Mouse (Mus musculus) embryonic facial prominence, embryonic 12.5 days (tissue): ENCODE results near the gene Tacstd2. TPM values are rescaled to one million over a fixed set of nuclear protein-coding genes. Genes with fewer than 3 reads are reported as not detected.
"Not testable (repeated sequence)": the region's sequence is repeated elsewhere in the genome, so short reads cannot be mapped to it uniquely, and the experiment has no call there.

Experiments used
- ATAC-seq: fragments of 200-750 bp; cut with Nextera tagmentation; 2 replicates; pipeline ENCODE4 v1.8.0; 2017; ENCODE audit not compliant: insufficient number of reproducible peaks, insufficient read depth, low FRiP score, low TSS enrichment
- H3K27ac ChIP-seq: fragments of 300-500 bp; sonication (generic); 2 replicates; pipeline ENCODE4 v1.5.1; 2016; ENCODE audit warnings: mild to moderate bottlenecking
- H3K27me3 ChIP-seq: fragments of 300-500 bp; sonication (generic); 2 replicates; pipeline ENCODE4 v1.6.1; 2016; ENCODE audit warnings: mild to moderate bottlenecking, moderate library complexity
- H3K36me3 ChIP-seq: fragments of 300-500 bp; sonication (generic); 2 replicates; pipeline ENCODE4 v1.6.1; 2016; ENCODE audit warnings: mild to moderate bottlenecking
- H3K4me1 ChIP-seq: fragments of 300-500 bp; sonication (generic); 2 replicates; pipeline ENCODE4 v1.6.1; 2016
- H3K4me2 ChIP-seq: fragments of 300-500 bp; sonication (generic); replicated peaks from 2 replicates; pipeline ENCODE4 v1.6.1; 2016; ENCODE audit warnings: mild to moderate bottlenecking, moderate library complexity
- H3K4me3 ChIP-seq: fragments of 300-500 bp; sonication (generic); 2 replicates; pipeline ENCODE4 v1.5.1; 2016; ENCODE audit warnings: mild to moderate bottlenecking
- H3K9ac ChIP-seq: fragments of 300-500 bp; sonication (generic); 2 replicates; pipeline ENCODE4 v1.6.1; 2016; ENCODE audit warnings: mild to moderate bottlenecking, moderate library complexity
- H3K9me3 ChIP-seq: fragments of 300-500 bp; sonication (generic); 2 replicates; pipeline ENCODE4 v1.6.1; 2016; ENCODE audit warnings: mild to moderate bottlenecking, moderate library complexity
- WGBS: fragments of 180-500 bp; shearing (Covaris S2); methylation state at CpG from one replicate; pipeline ENCODE4 v1.1.7; 2016; 5-methylcytosine and 5-hydroxymethylcytosine counted together
- polyA plus RNA-seq: library from polyadenylated mRNA; unstranded; fragments of >200 nt; fragmentation: Nextera tagmentation; extraction: Ambion mirVana; gene quantifications from 2 replicates; pipeline ENCODE4 v1.2.1, GENCODE M21; 2016

The Tacstd2 gene
- polyA plus RNA-seq, 1 experiment from 2014 or later, result 18.7 TPM

DNA sequence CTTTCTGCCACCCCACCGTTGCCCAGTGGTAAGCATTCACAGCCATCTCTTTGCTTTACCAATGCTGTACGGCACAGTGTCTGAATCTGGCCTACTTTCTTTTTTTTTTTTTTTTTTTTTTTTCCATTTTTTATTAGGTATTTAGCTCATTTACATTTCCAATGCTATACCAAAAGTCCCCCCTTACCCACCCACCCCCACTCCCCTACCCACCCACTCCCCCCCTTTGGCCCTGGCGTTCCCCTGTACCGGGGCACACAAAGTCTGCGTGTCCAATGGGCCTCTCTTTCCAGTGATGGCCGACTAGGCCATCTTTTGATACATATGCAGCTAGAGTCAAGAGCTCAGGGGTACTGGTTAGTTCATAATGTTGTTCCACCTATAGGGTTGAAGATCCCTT lies 33.7 kb downstream of the Tacstd2 start:
- not testable (repeated sequence) for H3K9ac ChIP-seq, H3K9me3 ChIP-seq, ATAC-seq, H3K36me3 ChIP-seq, H3K4me2 ChIP-seq, H3K27ac ChIP-seq, H3K4me3 ChIP-seq, H3K27me3 ChIP-seq, H3K4me1 ChIP-seq
- WGBS, result 90% methylated on average over 2 of the region's 6 CpGs

DNA sequence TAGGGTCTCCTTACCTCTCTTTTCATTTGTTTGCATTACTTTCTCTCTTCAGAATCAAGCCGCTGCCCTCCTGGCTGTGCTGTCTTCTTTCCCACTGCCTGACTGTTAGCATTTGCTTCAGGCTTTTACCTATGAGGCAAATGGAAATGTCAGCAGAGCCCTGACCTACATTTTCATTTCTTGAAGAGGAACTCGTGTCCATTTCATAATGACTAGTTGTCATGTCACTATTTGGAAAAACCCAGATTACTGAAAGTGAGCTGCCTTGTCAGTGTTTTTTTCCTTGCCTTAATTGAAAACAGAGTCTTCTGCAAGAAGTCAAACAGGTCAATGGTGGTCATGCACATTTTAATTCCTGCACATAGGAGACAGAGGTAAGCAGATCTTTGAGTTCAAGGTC lies 43.8 kb downstream of the Tacstd2 start, which contains the start of gene Il23r:
Il23r (minus strand) TSS at position 101 of the 400 bp plus-strand sequence.
- Histone ChIP-seq H3K4me3 (no peak within 1 kb of the TSS), H3K27me3 (no peaks in the 10 kb centered on the region), H3K4me1 (no peaks in the 10 kb centered on the region), H3K9me3 (no peaks in the 10 kb centered on the region), H3K27ac (no peak within 1 kb of the TSS), H3K9ac (no peak within 1 kb of the TSS), H3K36me3 (no peaks in the 10 kb centered on the region), H3K4me2 (no peak within 1 kb of the TSS)
- WGBS, result 61% methylated on average over 2 of the region's 2 CpGs
- no peak for ATAC-seq

Other genes starting within 250 kb of the Tacstd2 start
- 0.14 TPM in 1 of 2 replicates, not detected in the other for gene Il12rb2, start 159.6 kb downstream of the Tacstd2 start, polyA plus RNA-seq
- not detected in 2 replicates for gene Il23r, start 43.9 kb downstream of the Tacstd2 start, polyA plus RNA-seq